Mouse (Mus musculus) thymus, postnatal 25 days (tissue): ENCODE measurements around the gene Cpne9.

Experiments used
- DNase-seq: peaks from one replicate; pipeline ENCODE4 v3.0.0; 2022

The Cpne9 gene

DNA sequence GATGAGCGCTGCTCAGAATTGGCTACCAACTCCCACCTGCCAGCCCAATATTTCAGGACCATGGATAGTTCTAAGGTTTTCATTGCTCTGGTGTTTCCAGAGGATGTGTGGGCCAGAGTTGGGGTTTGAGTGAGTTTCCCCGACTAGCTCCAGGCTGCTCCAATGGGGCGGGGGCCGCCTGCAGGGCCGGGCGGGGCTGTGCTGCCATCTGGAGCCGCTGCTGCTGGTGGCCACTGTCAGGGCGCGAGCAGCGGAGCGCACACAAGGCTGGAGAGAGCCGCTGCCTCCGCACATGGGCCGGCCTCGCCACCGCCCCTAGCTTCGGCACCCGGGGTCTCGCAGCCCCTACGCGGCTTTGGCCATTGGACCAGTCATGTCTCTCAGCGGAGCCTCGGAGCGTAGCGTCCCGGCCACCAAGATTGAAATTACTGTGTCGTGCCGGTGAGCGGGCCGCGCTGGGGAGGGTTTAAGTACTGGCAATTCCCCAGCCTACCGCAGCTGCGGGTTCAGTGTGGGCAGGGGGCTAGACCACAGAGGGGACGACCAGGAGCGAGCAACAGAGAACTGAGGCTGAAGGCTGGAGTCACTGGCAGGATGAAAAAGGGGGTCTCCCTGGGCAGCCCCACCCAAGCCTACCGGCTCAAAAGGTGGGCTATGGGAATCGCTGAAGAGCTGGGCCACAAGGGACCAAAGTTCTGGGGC lies at the start of gene Cpne9:
Cpne9 (plus strand) TSS at position 207 of the 702 bp plus-strand sequence.
- DNase-seq, result no peak

DNA sequence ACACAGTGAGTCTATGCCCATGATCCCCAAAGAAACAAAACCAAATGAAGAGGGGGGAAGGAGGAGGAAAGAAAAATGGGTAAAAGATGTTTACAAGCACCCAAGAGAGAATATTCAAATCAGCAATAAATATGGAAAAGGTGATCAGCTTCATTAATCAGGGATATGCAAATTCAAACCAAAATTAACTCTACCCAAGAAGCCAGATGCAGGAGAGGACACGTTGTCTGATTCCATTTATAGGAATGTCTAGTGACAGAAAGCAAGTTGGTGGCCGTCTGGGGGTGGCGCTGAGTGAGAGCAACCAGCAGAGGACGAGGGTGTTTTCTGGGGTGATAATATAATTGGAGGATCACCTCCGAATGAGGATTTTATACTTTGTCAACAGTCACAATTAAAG lies 47.0 kb upstream of the Cpne9 start:
- DNase-seq, result no peak

DNA sequence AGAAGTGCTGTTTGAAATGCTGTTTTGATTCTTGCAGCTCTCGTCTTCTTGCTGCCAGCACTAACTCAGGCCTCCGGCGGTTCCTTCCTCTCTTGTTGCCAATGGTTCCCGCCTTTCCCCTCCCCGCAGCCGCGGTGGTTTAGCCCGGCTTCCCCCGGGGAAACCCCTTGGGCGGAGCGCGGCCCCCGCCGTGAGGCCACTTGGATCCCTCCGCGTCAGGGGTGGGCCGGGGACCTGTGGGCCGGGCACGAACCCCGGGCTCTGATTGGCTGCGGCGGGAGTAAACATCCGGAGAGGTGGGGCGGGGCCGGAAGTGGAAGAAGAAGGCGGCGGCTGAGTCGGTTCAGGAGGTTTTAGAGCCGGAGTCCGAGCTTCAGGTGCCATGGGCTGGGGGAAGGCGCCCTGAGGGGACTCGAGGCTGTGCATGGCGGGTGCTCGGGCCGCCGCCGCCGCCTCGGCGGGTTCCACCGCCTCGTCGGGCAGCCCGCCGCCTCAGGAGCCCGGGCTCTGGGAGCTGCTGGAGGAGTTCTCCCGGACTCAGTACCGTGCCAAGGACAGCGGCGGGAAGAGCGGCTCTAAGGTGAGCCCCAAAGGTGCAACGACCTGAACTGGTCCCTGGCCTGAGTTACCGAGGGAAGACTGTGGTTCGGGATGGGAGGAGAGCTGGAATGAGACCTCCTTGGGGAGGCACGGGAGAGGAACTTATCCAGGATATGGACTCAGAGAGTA lies 44.4 kb upstream of the Cpne9 start, which contains the start of gene Mtmr14:
Mtmr14 (plus strand) TSS at position 302 of the 729 bp plus-strand sequence.
- DNase-seq, result peak; percentile 100

DNA sequence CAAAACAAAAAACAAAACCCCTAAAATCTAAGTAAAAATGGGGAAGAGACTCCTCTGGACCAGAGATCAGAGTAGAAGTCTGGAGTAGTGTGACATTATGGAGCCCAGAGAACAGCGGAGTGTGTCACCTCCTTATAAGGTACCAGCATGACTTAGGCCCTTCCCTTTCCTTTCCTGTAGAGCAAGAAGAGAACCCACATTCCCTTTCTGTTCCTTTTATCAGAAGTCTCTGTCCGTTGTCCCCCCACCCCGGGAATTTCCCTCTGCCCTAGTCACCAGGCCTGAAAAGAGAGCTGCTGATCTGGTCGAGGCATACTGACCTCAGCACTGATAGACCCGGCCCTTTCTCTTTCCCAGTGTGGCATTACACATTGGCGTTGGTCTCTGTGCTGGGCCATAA lies 43.7 kb upstream of the Cpne9 start:
- DNase-seq, result peak; percentile 7

DNA sequence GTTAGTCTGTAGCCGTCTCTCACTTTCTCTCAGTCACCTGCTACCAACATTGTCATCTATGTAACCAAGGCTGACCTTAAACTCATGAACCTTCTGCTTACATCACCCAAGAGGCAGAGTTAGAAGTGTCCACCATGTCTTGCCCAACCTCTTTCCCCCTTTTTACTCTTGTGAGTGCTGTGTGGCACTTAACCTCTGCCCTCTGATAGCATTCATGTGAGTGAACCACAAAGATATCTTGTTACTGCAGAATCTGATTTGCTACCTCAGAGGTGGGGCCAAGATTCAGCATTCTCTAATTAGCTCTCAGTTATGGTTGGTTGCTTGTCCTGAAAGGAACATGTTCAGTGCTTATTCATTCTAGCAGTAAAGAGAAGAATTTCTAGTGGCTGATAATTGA lies 39.4 kb upstream of the Cpne9 start:
- DNase-seq, result no peak

DNA sequence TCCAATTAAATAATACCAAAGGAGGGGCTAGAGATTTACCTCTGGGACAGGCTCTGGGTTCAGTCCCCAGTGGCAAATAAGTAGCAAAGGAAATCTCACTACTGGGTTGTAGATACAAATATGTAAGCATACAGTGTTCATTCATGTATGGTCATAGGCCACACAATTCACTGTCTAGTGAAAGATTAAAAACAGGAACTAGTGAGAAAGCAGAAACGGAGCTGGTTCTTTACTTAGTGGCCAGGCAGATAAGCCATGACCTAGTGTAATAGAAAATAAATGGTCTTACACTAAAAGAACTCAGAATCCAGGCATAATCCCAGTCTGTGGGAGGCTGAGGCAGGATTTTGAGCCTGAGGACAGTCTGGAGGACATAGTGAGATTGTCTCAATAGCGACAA lies 36.5 kb upstream of the Cpne9 start:
- DNase-seq, result no peak

DNA sequence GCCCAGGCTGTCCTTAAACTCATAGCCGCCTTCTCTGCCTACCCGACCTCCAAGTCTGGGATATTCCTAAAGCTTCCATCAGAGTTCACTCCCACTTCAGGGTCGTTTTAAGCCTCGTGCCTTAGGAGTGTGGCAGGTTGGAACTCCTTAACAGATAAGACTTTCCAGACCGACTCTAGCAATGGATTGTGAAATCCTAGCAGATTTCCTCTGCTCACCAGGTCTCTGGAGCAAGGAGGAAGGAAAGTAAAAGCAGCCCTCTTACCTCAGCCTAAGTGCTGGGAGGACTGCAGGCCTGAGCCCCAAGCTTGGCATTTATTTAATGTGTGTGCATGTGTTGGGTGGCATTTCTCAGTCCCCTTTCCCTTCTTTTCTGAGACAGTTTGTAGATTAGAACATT lies 31.3 kb upstream of the Cpne9 start:
- no peak for DNase-seq

DNA sequence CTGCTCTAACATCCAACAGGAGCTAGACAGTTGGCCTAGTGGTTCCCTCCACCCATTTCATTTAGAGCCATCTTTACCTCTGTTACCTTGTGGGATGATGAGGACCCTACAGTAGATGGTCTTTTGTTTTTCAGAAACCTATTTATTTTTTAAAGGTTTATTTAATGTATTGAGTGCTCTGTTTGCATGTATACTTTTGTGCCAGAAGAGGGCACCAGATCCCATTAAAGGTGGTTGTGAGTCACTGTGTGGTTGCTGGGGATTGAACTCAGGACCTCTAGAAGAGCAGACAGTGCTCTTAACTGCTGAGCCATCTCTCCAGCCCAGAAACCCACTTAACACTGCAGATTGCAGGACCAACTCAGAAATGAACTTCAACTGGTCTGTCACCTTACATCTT lies 30.2 kb upstream of the Cpne9 start:
- no peak for DNase-seq

DNA sequence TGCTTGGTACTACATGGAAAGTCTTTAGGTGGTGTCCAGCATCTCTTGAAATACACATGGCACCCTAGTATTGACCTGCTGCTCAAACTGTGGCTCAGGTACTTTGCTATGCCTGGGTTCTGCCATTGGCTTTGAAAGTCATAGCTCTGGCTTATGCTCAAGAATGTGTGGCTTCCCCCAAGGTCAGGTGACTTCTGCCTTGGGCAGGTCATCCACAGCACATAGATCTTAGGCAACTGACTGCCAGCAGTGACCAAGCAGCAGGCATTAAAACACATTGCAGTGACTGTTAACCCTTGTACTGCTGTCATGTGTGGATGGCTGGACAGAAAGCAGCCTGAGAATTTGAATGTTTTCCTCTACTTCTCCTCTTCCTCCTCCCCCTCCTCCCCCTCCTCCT lies 27.2 kb upstream of the Cpne9 start:
- DNase-seq, result no peak

DNA sequence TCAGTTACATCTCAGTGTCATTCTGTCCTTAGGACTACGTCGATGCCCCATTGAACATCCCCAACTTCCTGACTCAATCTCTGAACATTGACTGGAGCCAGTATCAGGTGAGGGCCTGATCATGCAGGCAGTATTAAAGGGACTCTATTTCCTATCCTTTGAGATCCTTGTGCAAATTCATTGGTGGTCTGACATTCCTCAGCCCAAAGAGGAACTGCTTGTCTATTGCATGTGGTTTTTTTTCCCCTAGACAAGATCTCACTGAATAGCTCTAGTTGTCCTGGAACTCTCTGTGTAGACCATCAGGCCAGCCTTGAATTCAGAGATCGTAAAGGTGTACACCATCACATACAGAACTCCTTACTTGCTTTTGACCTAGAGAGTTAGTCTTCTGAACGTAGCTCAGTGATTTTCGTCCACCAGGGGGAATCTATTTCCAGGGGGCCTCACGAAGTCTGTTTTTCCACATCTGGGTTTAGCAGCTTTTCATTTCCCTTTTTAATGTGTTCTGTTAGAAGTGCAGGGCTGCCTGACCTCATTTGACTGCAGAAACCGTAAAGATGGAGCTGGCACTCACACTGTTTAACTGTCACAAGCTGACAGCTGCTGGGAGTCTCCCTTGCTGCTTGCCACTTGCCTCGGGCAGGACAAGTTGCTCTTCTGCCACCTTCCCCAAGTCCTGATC lies 20.8 kb upstream of the Cpne9 start:
- DNase-seq, result no peak

DNA sequence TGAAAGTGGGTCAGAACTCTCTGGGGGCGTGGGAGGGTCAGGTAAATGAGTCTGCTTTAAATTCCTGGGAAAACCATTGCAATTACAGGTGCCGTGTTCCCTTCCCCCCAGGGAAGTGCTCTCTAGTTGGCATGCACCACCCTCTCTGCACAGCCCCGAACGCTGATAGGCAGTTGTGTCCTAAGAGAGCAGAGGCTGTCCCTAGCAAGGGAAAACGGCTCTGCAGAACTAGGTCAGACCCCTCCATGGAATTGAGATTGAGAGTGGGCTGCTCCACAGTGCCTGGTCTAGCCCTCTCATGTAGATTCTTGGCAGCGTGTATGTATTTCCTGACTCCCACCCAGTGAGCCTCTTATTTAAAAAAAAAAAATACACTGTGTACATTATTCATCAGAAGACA lies 18.6 kb upstream of the Cpne9 start:
- DNase-seq, result no peak

DNA sequence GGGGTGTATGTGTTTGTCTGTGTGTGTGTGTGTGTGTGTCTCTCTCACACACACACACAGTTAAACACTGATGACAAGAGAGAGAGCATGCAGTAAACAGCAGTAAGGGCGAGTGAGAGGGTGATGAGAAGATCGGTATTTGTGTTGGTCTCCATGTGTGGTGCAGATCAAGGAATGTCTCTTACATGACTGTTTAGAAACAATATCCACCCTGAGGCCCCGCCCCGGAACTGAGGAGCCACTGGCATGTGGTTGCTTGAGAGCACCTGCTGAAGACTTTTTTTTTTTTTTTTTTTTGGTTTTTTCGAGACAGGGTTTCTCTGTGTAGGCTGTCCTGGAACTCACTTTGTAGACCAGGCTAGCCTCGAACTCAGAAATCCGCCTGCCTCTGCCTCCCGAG lies 17.7 kb upstream of the Cpne9 start:
- peak; percentile 18 for DNase-seq

DNA sequence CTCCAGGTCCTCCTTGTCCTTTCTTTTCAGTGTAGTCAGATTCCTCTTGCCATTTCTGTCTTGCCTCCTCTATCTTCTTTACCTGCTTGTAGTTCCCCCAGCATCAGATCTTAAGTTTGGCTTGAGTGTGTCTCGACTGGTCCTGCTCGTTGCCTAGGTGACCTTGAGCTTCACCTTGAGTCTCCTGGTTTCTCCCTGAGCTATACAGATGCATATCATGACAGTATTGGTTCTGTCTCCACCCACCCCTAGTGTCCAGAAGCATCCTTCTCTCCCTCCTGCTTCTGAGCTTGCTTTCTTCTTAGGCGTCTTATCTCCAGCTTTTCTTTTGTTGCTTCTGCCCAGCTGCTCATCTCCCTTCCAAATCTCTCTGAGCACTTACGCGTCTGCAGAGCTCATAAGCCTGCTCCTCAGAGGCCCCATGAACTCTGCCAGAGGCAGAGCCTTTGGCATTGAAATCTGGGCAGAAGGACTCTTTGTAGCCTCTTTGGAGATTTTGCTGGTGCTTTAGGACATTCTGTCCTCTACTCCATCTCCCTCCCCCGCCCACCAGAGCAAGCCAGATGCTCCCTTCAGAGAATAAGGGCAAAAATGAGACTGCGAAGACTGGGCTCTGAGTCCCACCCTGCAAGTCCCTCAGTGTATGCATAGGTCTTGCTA lies 15.0 kb upstream of the Cpne9 start:
- DNase-seq, result no peak

DNA sequence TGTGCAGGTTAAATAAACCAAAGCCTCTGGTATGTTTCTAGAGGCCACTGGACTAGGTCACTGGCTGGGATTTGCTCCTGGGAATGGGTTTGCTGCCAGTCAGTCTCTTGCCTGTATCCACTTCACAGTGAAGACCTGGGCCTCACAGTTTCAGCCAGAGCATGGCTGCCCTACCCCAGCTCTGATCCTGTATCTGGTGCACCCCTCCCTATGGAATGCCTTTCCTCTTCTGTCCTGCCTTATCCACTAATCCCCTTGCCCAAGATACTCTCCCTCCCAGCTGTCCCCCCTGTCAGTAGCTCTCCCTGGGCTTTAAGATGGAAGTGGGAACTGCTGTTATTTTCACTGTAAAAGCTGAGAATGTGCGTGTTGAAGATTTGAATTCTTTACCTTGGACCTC lies 14.1 kb upstream of the Cpne9 start:
- DNase-seq, result no peak

DNA sequence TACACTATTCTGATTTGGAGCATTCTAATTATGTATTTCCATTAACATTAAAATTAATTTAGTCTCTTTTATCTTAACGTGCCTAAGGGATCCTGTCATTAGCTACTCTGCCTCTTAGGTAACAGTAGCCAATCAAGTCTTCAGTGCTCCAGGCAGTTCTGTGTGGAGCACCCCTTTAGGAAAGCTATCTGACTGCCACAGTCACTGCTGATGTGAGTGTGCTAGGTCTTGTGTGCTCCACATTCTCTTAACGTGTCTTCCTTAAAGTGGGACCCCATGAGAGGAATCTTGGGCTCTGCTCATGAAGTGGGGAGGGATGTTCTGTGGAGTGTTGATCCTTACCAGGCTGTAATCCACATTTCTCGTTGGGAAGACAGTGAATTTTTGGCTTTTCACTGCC lies 9.7 kb upstream of the Cpne9 start:
- DNase-seq, result no peak

DNA sequence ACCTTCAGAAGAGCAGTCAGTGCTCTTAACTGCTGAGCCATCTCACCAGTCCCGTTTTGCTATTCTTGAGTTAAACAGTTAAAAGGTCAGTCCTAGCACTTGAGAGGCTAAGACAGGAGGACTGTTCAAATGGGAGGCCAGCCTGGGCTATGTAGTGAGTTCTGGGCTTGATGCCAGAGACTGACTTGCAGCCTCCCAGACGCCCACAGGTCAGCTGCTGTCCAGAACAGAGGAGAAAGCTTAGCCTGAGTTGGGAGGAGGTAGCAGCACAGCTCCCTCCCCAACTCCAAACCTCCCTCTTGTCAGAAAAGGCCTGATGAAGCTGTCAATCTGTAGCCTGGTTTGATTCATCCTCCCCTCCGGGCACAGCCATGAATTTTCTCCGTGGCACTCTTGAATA lies 5.3 kb upstream of the Cpne9 start:
- no peak for DNase-seq

DNA sequence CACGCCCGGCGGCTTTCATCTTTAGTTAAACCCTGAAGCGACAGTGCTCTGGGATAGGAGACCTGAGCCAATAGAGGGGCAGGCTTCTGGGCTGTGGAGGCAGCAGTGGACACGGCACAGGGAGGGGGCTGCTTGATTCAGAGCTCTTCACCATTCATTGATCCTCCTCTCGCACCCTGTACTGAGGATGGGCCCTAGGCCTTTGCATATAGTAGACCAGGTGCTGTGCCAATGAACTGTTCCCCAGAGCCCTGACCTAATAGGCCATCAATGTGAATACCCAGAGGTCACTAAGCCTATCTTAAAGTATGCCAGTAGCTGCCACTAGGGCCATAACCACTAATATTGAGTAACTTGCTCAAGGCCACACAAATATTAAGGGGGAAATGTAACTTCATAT lies 431 bp upstream of the Cpne9 start:
- DNase-seq, result no peak

DNA sequence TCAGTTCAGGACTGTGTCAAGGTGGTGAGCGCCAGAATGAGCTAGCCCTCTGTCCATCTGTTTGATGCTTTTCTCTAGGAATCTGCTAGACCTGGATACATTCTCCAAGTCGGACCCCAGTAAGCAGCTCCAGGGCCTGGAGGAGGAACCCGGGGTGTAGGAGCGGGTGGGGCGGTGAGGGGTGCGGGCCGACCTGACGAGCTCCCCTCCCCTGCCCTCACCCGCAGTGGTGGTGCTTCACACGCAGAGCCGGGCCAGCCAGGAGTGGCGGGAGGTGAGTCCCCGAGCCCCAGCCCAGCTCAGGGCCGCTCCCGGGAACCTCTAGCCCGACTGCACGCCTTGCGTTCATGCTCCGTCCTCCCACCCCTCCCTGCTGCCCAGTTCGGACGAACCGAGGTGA lies 862 bp downstream of the Cpne9 start:
- no peak for DNase-seq

DNA sequence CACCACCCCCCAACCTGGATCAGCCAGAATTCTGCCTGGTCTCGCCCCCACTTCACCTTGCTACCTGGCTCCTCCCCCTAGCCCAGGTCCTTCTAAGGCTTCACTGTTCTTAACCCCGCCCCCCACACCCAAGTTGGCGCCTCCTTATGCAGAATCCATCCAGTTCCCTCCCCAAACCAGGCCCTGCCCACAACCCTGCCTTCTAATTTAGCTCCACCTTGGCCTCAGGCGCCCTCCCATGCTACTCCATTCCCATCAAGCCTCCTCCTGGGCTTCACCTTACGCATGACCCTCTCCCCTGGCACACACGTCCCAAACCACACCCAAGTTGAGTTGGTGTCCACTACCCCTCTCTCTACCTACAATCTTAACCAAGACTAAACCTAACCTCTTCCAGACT lies 1.4 kb downstream of the Cpne9 start:
- DNase-seq, result no peak

DNA sequence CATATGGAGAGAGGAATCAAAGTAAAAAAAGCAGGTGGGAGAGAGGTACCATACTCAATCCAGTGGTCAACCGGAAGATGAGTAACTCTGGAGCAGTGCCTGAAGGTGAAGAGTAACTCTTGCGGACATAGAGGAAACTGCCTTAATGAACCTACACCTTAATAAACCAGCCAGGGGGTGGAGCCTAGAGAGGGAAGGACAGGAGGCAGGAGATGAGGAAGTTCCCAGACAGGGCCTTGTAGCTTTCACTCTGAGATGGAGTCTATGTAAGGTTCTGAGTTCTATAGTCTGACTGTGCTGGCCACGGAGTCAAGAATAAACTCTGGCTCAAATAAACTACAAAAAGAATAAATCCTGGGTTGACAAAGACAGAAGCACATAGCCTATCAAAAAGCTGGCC lies 2.8 kb downstream of the Cpne9 start:
- DNase-seq, result no peak

DNA sequence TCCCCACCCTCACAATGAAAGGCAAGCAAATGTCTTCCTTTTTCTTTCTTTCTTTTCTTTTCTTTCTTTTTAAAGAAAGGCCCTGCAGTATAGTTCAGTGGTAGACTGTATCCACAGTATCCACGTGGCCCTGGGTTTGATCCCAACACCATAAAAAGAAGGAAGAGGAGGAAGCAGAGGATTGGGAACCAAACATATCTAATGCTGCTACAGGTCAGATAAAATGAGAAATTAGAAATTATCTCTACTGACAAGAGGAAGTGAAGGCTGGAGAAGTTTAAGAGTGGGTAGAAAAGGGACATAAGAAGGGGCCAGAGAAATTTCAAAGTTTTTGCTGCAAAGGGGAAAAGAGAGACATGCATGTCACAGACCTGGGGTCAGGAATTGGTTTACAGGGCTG lies 4.2 kb downstream of the Cpne9 start:
- DNase-seq, result no peak

DNA sequence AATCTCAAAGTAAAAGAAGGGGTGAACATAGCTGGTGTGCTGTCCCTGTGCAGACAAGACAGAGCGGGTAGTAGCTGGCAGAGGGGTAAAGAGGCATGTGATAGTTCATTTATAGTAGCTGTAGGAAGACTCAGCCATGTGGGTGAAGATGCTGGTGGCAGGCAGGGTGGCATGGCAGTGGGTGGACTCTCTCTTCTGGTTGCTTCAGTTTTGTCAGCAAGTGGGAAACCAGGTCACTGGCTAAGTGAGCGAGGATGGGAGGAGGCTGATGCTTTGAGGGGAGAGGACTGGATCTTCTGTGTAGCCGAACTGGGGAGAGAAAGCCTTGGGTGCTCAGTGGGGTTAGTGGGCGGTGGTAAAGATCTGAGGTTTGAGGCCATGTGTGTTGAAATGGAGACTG lies 5.1 kb downstream of the Cpne9 start:
- DNase-seq, result no peak

DNA sequence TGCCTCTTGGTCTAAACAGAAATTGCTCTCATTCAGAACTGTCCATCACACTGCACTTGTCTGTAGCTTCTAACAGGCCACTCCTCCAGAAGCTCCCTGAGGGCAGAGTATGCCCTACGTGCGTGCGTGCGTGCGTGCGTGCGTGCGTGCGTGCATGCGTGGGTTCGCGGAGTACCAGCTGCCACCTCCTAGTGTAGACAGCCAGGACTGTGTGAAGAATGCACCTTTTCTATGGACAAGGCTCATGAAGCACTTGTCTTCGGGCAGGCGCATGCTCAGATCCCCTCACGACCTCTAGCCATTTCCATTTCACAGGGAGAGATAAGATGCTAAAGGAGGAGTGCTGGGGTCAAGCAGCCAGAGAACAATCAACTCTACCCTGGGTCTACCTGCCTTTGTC lies 7.2 kb downstream of the Cpne9 start:
- DNase-seq, result no peak

DNA sequence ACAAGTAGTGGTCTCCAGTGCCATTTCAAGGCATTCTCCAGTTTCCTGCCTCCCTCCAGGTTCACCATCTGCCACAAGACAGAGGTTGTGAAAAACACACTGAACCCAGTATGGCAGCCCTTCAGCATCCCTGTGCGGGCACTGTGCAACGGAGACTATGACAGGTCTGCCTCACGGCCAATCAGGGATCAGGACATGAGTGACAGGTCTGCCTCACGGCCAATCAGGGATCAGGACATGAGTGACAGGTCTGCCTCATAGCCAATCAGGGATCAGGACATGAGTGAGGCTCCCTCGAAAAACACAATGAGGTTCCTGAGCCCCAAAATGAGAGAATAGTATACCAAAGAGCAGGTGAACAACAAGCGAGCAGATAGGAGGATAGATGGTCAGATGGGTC lies 8.2 kb downstream of the Cpne9 start:
- DNase-seq, result no peak
